In the genomic region with DNA sequence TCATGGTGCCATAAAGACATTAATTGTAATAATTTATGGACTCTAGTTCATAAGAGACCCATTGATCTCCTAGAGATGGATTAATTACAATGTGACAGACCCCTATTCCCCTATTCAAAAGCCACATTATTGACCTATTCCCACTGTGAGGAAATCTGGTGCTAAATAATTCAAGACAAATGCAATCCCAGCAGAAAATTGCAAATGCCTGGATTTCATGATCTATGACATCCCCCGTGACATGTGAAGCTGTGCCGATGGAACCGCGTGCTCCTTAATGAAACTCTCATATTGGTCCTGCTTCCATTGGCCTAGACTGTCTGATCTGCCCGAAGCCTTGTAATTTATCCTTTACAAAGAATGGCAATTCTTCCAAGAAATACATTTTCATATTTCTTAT, we compare ENCODE assay signal across 30 mouse cellular contexts.
A peak's percentile ranks its signal among the peaks of the same experiment; 100 is the strongest.
DNase-seq lines count a peak whose midpoint lies in the region; ATAC-seq lines count a peak whose summit lies in the region.
"Had no signal": no experiment of that assay in that cellular context is flagged by ENCODE, and none has a peak within 500 bp of the region (broad histone marks: within the 10 kb centered on the region; RNA-seq: fewer than 3 reads in every experiment).

No protein-coding gene starts in this region.

- H3K9me3 ChIP-seq in hindbrain, embryonic 13.5 days: no peaks in the 10 kb centered on the region
- no peaks in the 10 kb centered on the region for H3K9me3 ChIP-seq in hindbrain, embryonic 14.5 days (ENCODE audit: control insufficient read depth, low read length)
- no peaks in the 10 kb centered on the region for H3K9me3 ChIP-seq in neural tube, embryonic 12.5 days
- H3K9me3 ChIP-seq in neural tube, embryonic 15.5 days (replicated peaks): no peaks in the 10 kb centered on the region
- H3K9me3 ChIP-seq in neural tube, embryonic 14.5 days (ENCODE audit: control insufficient read depth, low read length): no peaks in the 10 kb centered on the region
- H3K9me3 ChIP-seq: embryonic facial prominence, embryonic 10.5 days; embryonic facial prominence, embryonic 13.5 days; forebrain, embryonic 12.5 days; forebrain, embryonic 15.5 days; G1E; heart, embryonic 10.5 days; heart, embryonic 13.5 days had no signal

- H3K27me3 ChIP-seq in hindbrain, embryonic 13.5 days: no peaks in the 10 kb centered on the region
- H3K27me3 ChIP-seq in hindbrain, embryonic 14.5 days (ENCODE audit: control insufficient read depth, insufficient read depth, low read length): no peaks in the 10 kb centered on the region
- no peaks in the 10 kb centered on the region for H3K27me3 ChIP-seq in neural tube, embryonic 12.5 days (replicated peaks)
- H3K27me3 ChIP-seq in neural tube, embryonic 15.5 days (replicated peaks): no peaks in the 10 kb centered on the region
- no peaks in the 10 kb centered on the region for H3K27me3 ChIP-seq in neural tube, embryonic 14.5 days (ENCODE audit: control insufficient read depth, insufficient read depth, low read length)
- H3K27me3 ChIP-seq: CH12.LX; embryonic facial prominence, embryonic 13.5 days; forebrain, embryonic 12.5 days; forebrain, embryonic 15.5 days; heart, embryonic 13.5 days; Patski had no signal

- no peak overlapping the region for H3K4me3 ChIP-seq in hindbrain, embryonic 13.5 days
- H3K4me3 ChIP-seq in hindbrain, embryonic 14.5 days (replicated peaks; ENCODE audit: low read length): no peak overlapping the region
- no peak overlapping the region for H3K4me3 ChIP-seq in neural tube, embryonic 12.5 days
- H3K4me3 ChIP-seq in neural tube, embryonic 15.5 days (replicated peaks): no peak overlapping the region
- H3K4me3 ChIP-seq in neural tube, embryonic 14.5 days (ENCODE audit: low read depth, low read length): no peak overlapping the region
- H3K4me3 ChIP-seq: embryonic facial prominence, embryonic 10.5 days; embryonic facial prominence, embryonic 13.5 days; erythroblast, embryonic 14.5 days; forebrain, embryonic 12.5 days; forebrain, embryonic 15.5 days; heart, adult 2 months; heart, embryonic 10.5 days; heart, embryonic 13.5 days had no signal

- no peaks in the 10 kb centered on the region for H3K4me1 ChIP-seq in hindbrain, embryonic 13.5 days (replicated peaks)
- no peaks in the 10 kb centered on the region for H3K4me1 ChIP-seq in hindbrain, embryonic 14.5 days (replicated peaks; ENCODE audit: control insufficient read depth, insufficient read depth, low read length)
- H3K4me1 ChIP-seq in neural tube, embryonic 12.5 days: no peaks in the 10 kb centered on the region
- no peaks in the 10 kb centered on the region for H3K4me1 ChIP-seq in neural tube, embryonic 15.5 days
- no peaks in the 10 kb centered on the region for H3K4me1 ChIP-seq in neural tube, embryonic 14.5 days (ENCODE audit: control insufficient read depth, insufficient read depth, low read length)
- H3K4me1 ChIP-seq: embryonic facial prominence, embryonic 10.5 days; embryonic facial prominence, embryonic 13.5 days; forebrain, embryonic 12.5 days; forebrain, embryonic 15.5 days; heart, embryonic 10.5 days; heart, embryonic 13.5 days had no signal

- H3K9ac ChIP-seq in hindbrain, embryonic 13.5 days: no peak overlapping the region
- no peak overlapping the region for H3K9ac ChIP-seq in hindbrain, embryonic 14.5 days
- H3K9ac ChIP-seq in neural tube, embryonic 12.5 days: no peak overlapping the region
- no peak overlapping the region for H3K9ac ChIP-seq in neural tube, embryonic 15.5 days (replicated peaks)
- H3K9ac ChIP-seq in neural tube, embryonic 14.5 days (replicated peaks; ENCODE audit: low read depth, low read length): no peak overlapping the region
- H3K9ac ChIP-seq: embryonic facial prominence, embryonic 13.5 days; forebrain, embryonic 12.5 days; forebrain, embryonic 15.5 days; heart, embryonic 13.5 days had no signal

- no peaks in the 10 kb centered on the region for H3K36me3 ChIP-seq in hindbrain, embryonic 13.5 days
- no peaks in the 10 kb centered on the region for H3K36me3 ChIP-seq in hindbrain, embryonic 14.5 days (replicated peaks; ENCODE audit: control insufficient read depth, insufficient read depth)
- no peaks in the 10 kb centered on the region for H3K36me3 ChIP-seq in neural tube, embryonic 12.5 days
- no peaks in the 10 kb centered on the region for H3K36me3 ChIP-seq in neural tube, embryonic 15.5 days
- no peaks in the 10 kb centered on the region for H3K36me3 ChIP-seq in neural tube, embryonic 14.5 days (ENCODE audit: control insufficient read depth, insufficient read depth, low read length)
- H3K36me3 ChIP-seq: embryonic facial prominence, embryonic 10.5 days; embryonic facial prominence, embryonic 13.5 days; forebrain, embryonic 12.5 days; forebrain, embryonic 15.5 days; G1E; heart, embryonic 10.5 days; heart, embryonic 13.5 days had no signal

- peak; percentile 17 for DNase-seq in embryo, embryonic 11 days
- no peak for DNase-seq in embryo, embryonic 10 days (ENCODE audit: low spot score)
- no peak for DNase-seq in hindbrain, embryonic 14.5 days (ENCODE audit: low spot score)
- no peak for DNase-seq in left cerebral cortex, postnatal 36 days (ENCODE audit: low spot score in 2 of 2)
- DNase-seq: adrenal gland, postnatal 10 days; adrenal gland, postnatal 36 days; B cell, adult 2 months; cerebellum, adult 18-20 months; cerebellum, adult 9-10 months; gastrocnemius, postnatal 36 days; heart, adult 2 months; heart, postnatal 14 days; heart, postnatal 4 days had no signal

- H3K4me2 ChIP-seq in hindbrain, embryonic 13.5 days: no peak overlapping the region
- no peak overlapping the region for H3K4me2 ChIP-seq in hindbrain, embryonic 14.5 days (replicated peaks)
- no peak overlapping the region for H3K4me2 ChIP-seq in neural tube, embryonic 12.5 days (replicated peaks)
- no peak overlapping the region for H3K4me2 ChIP-seq in neural tube, embryonic 15.5 days
- H3K4me2 ChIP-seq in neural tube, embryonic 14.5 days (ENCODE audit: low read depth, low read length): no peak overlapping the region
- H3K4me2 ChIP-seq: embryonic facial prominence, embryonic 13.5 days; forebrain, embryonic 12.5 days; forebrain, embryonic 15.5 days; heart, embryonic 13.5 days had no signal

- ATAC-seq in hindbrain, embryonic 13.5 days (ENCODE audit: low FRiP score): 0 out of 2 replicates have a peak, but pooled peaks have one; percentile 52
- ATAC-seq in hindbrain, embryonic 14.5 days (ENCODE audit: low FRiP score): no peak
- peak; percentile 84 for ATAC-seq in neural tube, embryonic 12.5 days (ENCODE audit: low FRiP score, low read depth)
- no peak for ATAC-seq in neural tube, embryonic 15.5 days (ENCODE audit: low FRiP score)
- ATAC-seq in neural tube, embryonic 14.5 days (ENCODE audit: low read depth): peak; percentile 87; the same call in 1 of the 2 replicates
- ATAC-seq: forebrain, embryonic 15.5 days; hindbrain, embryonic 16.5 days; inflammation-experienced regulatory T-cells, adult 6 months; intestine, embryonic 16.5 days; Patski had no signal

- intact Hi-C loops in left cerebral cortex, postnatal 36 days (cut with DNase I): no loop called here

- no peak overlapping the region; the same call in 1 of the 2 replicates for H3K27ac ChIP-seq in hindbrain, embryonic 13.5 days
- no peak overlapping the region for H3K27ac ChIP-seq in hindbrain, embryonic 14.5 days
- H3K27ac ChIP-seq in neural tube, embryonic 12.5 days: no peak overlapping the region
- H3K27ac ChIP-seq in neural tube, embryonic 15.5 days (replicated peaks): no peak overlapping the region
- H3K27ac ChIP-seq in neural tube, embryonic 14.5 days (ENCODE audit: low read depth, low read length): no peak overlapping the region
- H3K27ac ChIP-seq: embryonic facial prominence, embryonic 10.5 days; embryonic facial prominence, embryonic 13.5 days; forebrain, embryonic 12.5 days; forebrain, embryonic 15.5 days; heart, adult 2 months; heart, embryonic 10.5 days; heart, embryonic 13.5 days had no signal

- 46% methylated on average over 5 of the region's 5 CpGs for WGBS in hindbrain, embryonic 13.5 days
- 51% methylated on average over 5 of the region's 5 CpGs for WGBS in hindbrain, embryonic 14.5 days
- 26% methylated on average over 5 of the region's 5 CpGs for WGBS in neural tube, embryonic 12.5 days
- 21% methylated on average over 5 of the region's 5 CpGs for WGBS in neural tube, embryonic 15.5 days
- 20% methylated on average over 5 of the region's 5 CpGs for WGBS in neural tube, embryonic 14.5 days

Comparison
In these comparisons a context has a peak if more than half of its experiments do, and no peak if none do; other contexts are left out.
1. ATAC-seq: peak in hindbrain, embryonic 13.5 days (single experiment), neural tube, embryonic 12.5 days (single experiment) and neural tube, embryonic 14.5 days (single experiment); none in hindbrain, embryonic 14.5 days (single experiment) and neural tube, embryonic 15.5 days (single experiment).